Mouse (Mus musculus): ENCODE data around the gene Btbd35f8.
"Not testable (repeated sequence)": the region's sequence is repeated elsewhere in the genome, so short reads cannot be mapped to it uniquely, and the experiment has no call there.

Btbd35f8 gene

DNA sequence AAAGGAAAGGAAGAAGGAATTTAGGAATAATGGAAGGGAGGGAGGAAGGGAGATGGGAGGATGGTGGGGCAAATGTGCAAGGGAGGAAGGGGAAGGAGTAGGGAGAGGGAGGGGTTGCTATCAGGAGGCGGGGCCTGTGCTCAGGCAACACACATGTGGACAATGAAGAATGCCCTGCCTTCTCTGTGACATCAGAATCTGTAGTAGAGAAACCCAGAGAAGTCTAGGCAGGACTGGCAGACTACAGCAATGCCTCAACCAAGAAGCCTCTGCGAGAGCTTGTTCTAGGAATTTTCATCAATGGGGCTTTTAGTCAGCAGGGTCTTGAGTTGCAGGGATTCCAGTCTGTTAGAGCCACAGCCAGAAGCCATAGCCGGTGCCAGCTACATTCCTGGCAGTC is at the start of gene Btbd35f8:
Gene Btbd35f8 (plus strand): TSS at position 301 of the 400 bp plus-strand sequence.
- not testable (repeated sequence) for DNase-seq (ENCODE audit: low spot score in 2 of 2)

Measured in right cerebral cortex, postnatal 36 days (tissue).